Mouse (Mus musculus) heart, postnatal 0 days (tissue): ENCODE results near the gene Vps16.

Source experiments
- CTCF ChIP-seq: IDR thresholded peaks from 2 replicates; pipeline ENCODE4 v1.5.1; 2016; ENCODE audit warnings: antibody characterized with exemption, control low read depth, low read depth
- EP300 ChIP-seq: IDR thresholded peaks from 2 replicates; pipeline ENCODE4 v1.6.1; 2016; ENCODE audit warnings: antibody characterized with exemption, low read depth

DNA sequence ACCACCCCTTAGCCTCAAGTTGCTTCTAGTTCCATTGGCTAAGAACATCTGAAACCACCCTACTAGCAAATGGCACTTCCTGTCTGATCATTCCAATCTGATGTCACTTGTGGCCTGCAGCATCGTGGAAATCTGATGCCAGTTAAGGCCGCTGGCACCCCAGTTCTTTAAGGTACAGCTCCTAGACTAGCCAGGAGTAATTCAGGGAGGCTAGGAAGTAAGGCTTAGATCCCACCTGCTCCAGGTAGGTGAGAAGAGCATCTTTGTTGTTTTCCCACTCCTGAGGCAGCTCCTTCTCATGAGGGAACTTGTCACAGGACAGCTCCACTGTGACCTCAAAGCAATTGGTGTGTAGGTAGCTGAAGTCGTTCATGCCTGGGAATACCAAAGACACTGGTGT, 31.3 kb upstream of the Vps16 start:
- TF ChIP-seq CTCF (no peak), EP300 (no peak)
